Mouse (Mus musculus): Measurements from ENCODE around the gene Pfkp. TPM values are rescaled to one million over a fixed set of nuclear protein-coding genes. Genes with fewer than 3 reads are reported as not detected.

Pfkp gene
- total RNA-seq, 2 experiments from 2014 or later, result 4.6 to 7.9 TPM

- DNase-seq (ENCODE audit: low spot score), result no peak
Measured at GRCm38 (mm10) chr13:6613690-6614445, 34.7 kb downstream of the Pfkp start.

- DNase-seq (ENCODE audit: low spot score), result no peak
Measured at GRCm38 (mm10) chr13:6602786-6603409, 45.7 kb downstream of the Pfkp start.

- DNase-seq (ENCODE audit: low spot score), result no peak
Measured at GRCm38 (mm10) chr13:6601676-6602075, 46.9 kb downstream of the Pfkp start.

GRCm38 (mm10) chr13:6600626-6601025 is 48.0 kb downstream of the Pfkp start:
- no peak for DNase-seq (ENCODE audit: low spot score)

- no peak for DNase-seq (ENCODE audit: low spot score)
Measured at GRCm38 (mm10) chr13:6597801-6598200, 50.8 kb downstream of the Pfkp start.

- no peak for DNase-seq (ENCODE audit: low spot score)
Measured at GRCm38 (mm10) chr13:6595403-6595802, 53.2 kb downstream of the Pfkp start.

- DNase-seq (ENCODE audit: low spot score), result no peak
Measured at GRCm38 (mm10) chr13:6590846-6591245, 57.7 kb downstream of the Pfkp start.

GRCm38 (mm10) chr13:6586009-6586408 is 62.6 kb downstream of the Pfkp start:
- DNase-seq (ENCODE audit: low spot score), result no peak

GRCm38 (mm10) chr13:6583499-6584125 is 65.0 kb downstream of the Pfkp start:
- DNase-seq (ENCODE audit: low spot score), result no peak

- no peak for DNase-seq (ENCODE audit: low spot score)
Measured at GRCm38 (mm10) chr13:6575920-6576509, 72.6 kb downstream of the Pfkp start.

- DNase-seq (ENCODE audit: low spot score), result no peak
Measured at GRCm38 (mm10) chr13:6565571-6565970, 83.0 kb downstream of the Pfkp start.

- DNase-seq (ENCODE audit: low spot score), result no peak
Measured at GRCm38 (mm10) chr13:6562409-6562808, 86.2 kb downstream of the Pfkp start.

- no peak for DNase-seq (ENCODE audit: low spot score)
Measured at GRCm38 (mm10) chr13:6557771-6558170, 90.8 kb downstream of the Pfkp start.

GRCm38 (mm10) chr13:6555656-6556055 is 92.9 kb downstream of the Pfkp start:
- DNase-seq (ENCODE audit: low spot score), result no peak

- no peak for DNase-seq (ENCODE audit: low spot score)
Measured at GRCm38 (mm10) chr13:6553708-6554107, 94.9 kb downstream of the Pfkp start.

GRCm38 (mm10) chr13:6535287-6535932 is 113.2 kb downstream of the Pfkp start:
- no peak for DNase-seq (ENCODE audit: low spot score)

GRCm38 (mm10) chr13:6532683-6533082 is 115.9 kb downstream of the Pfkp start:
- DNase-seq (ENCODE audit: low spot score), result no peak
